Mouse (Mus musculus) granulocyte monocyte progenitor cell, adult 5-6 weeks (primary cell): ENCODE data around the gene Nrbf2. TPM values are rescaled to one million over a fixed set of nuclear protein-coding genes. Genes with fewer than 3 reads are reported as not detected.

Experiments used
- ATAC-seq: replicated peaks from 2 replicates; pipeline ENCODE4 v1.8.0; 2016; ENCODE audit warnings: mild to moderate bottlenecking, moderate TSS enrichment, inconsistent platforms; ENCODE audit not compliant: poor library complexity, severe bottlenecking
- total RNA-seq, 2 experiments: library from RNA; stranded (forward) in 1 of 2; stranded (reverse) in 1 of 2; fragments of 200-712, 200-1000 nt in 1 of 2; fragments of >200 nt in 1 of 2; fragmentation: Nextera tagmentation in 1 of 2; gene quantifications; 2 replicates each; pipeline ENCODE4 v1.2.3; 2014 to 2017

The Nrbf2 gene
- total RNA-seq, 2 experiments from 2014 or later, result 19.6 to 22.8 TPM

DNA sequence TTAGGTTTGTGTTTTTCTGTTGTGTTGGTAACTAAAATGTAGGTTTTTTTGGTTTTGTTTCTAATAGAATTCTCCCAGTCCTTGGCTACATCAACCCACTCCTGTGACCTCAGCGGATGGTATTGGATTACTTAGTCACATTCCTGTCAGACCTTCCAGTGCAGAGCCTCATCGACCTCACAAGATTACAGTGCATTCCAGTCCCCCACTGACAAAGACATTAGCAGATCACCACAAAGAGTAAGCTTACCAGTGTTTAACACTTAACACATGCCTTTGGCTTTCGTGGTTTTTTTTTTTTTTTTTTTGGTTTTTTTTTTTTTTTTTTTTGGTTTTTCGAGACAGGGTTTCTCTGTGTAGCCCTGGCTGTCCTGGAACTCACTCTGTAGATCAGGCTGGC, 61.2 kb downstream of the Nrbf2 start:
- ATAC-seq, result no peak

DNA sequence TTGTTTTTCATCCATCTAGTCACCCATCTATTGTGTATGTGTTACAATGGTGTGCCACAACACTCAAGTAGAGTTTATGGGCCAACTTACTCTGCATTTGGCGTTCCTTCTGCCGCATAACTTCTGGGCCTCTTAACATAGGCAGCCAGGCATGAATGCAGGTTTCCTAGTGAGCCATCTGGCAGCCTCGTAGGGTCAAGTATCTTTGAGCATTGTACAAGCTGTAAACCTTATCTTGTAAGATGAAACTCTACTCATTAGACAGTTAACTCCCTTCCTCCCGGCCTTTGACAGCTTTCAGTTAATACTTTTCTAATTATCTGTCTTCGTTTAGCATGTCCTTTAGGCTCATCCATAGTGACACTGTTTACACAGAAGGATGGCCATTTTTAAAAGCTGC, 63.8 kb downstream of the Nrbf2 start:
- ATAC-seq, result no peak

DNA sequence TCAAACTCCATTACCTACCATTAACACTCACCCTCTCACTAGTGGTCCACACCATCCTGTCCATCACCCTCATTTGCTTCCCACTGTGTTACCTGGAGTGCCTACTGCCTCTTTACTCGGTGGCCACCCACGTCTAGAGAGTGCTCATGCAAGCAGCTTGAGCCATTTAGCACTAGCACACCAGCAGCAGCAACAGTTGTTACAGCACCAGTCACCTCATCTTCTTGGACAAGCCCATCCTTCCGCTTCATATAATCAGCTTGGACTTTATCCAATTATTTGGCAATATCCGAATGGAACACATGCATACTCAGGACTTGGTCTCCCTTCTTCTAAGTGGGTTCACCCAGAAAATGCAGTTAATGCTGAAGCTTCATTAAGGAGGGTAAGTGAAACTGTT, 64.9 kb downstream of the Nrbf2 start:
- no peak for ATAC-seq

DNA sequence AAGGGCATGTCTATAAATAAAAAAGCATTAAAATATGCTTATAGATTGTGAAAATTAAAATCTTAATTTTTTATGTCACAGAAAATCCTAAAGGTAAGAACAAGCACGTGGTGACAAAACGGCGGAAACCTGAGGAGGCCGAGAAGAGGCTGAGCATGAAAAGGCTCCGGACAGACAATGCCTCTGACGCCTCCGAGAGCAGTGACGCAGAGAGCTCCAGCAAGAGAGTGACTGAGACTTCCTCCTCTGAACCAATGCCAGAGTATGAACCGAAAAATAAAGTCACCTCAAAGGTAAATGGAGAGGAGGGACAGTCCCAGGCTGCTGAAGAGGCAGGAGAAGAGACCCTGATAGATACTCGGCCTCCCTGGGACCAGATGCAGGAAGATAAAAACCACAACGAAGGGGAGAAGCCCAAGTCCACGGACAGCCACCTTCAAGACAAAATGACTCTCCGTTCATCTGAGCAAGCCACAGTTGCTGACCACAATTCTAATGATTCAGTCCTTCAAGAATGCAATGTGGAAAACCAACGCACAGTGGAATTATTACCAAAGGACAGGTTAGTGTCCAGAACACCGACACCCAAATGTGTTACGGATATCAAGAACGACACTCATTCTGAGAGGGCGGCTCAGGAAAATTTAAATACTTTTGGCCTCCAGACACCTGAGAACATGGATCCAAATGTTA, 66.1 kb downstream of the Nrbf2 start:
- ATAC-seq, result no peak

DNA sequence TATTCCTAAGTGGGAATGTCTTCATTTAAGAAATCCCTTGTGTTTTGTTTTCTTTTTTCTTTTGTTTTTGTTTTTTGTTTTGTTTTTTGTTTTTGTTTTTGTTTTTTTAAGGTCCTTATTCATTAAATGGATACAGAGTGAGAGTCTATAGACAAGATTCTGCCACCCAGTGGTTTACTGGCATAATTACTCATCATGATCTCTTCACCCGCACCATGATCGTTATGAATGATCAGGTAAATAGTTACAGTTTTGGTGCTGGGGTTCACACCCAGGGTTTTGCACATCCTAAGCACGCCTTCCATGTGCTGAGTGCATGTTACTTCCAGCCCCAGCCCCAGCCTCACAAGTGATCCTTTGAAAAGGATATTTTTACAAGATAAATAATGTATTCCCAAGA, 68.2 kb downstream of the Nrbf2 start:
- no peak for ATAC-seq

Other genes starting within 250 kb of the Nrbf2 start
- 82.9 and 89.7 TPM in 2 replicates for gene Jmjd1c, start 189.2 kb downstream of the Nrbf2 start, total RNA-seq (2014; fragmentation: Nextera tagmentation)
- gene Jmjd1c, start 189.2 kb downstream of the Nrbf2 start, total RNA-seq (2017), result 57.8 and 69.4 TPM in 2 replicates
- gene Reep3, start 188.4 kb downstream of the Nrbf2 start, total RNA-seq (2014; fragmentation: Nextera tagmentation), result 21.6 and 22.3 TPM in 2 replicates
- gene Reep3, start 188.4 kb downstream of the Nrbf2 start, total RNA-seq (2017), result 11.8 and 13.4 TPM in 2 replicates